Mouse (Mus musculus): Measurements from ENCODE around the gene Zfp296.
A peak's percentile ranks its signal among the peaks of the same experiment; 100 is the strongest.

Gene Zfp296

DNA sequence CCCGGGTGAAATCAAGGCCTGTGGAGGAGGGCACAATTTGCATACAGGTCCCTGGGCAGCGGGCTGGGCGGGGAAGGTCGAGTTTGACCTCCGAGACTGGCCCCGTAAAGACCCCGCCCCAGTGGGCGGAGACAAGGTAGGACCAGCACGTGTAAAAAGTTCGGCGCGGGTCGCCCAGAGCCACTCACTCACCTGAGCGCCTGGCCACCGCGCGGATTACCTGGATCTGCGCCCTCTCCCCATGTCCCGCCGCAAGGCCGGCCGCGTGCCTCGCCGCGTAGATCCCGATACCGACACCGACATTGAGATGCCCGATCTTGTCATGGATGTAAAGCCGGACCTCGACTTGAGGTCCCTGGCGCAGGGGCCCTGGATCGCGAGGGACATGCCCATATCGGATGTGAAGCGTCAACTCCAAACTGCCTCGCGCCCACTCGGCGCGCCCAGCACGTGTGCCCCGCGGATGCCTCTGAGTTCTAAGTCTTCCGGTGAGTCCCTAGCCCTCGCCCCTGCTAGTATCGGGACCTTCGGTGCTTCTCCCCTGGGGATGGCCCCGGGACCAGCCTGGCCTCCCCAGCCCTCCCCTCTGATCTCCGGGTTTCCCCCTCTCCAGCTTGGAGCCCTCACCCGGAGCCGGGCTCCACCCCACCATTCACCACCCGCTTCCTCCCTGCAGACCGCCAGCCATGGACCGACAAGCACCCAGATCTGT is at the start of gene Zfp296, which contains the start of gene Gemin7:
Zfp296 (plus strand) TSS at position 147 of the 712 bp plus-strand sequence.
Gemin7 (minus strand) TSS at position 455 of the 712 bp plus-strand sequence.
- DNase-seq (ENCODE audit: low spot score): no peak

DNA sequence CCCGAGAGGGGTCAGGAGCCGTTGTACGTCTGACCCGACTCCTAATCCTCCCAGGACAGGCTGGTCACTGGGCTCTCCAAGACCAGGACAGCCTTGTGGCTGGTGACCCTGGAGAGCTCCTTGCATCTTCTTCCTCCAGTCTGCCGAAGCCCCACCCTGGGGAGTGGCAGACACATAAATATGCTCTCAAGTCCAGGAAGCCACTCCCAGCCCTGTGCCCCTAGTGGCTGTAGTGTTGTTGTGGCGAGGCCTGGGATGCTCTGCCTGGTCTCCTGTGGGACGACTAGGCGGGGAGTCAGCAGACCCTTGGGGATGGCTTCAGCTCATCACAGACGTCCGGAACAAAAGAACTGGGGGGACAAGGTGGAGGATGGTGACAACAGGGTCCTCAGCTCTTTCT is 46.0 kb upstream of the Zfp296 start:
- no peak for DNase-seq (ENCODE audit: low spot score)

DNA sequence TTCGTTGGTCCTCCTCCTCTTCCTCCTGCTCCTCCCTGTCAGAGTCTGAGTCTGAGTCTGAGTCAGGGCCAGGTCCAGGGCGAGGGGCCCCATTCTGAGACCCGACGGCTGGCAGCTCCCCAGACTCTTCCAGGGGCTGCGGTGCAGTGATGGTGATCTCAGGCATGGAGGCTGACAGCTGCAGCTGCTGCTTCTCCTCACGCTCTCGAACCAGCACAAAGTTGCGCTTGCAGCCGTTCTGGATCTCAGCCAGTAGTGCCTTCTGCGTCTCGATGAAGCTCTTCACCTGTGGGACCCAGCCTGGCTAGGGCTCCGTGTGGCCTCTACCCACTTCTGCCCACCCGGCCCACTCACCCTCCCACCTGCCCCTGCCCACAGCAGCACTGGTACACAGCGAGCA is 44.8 kb upstream of the Zfp296 start:
- no peak for DNase-seq (ENCODE audit: low spot score)

DNA sequence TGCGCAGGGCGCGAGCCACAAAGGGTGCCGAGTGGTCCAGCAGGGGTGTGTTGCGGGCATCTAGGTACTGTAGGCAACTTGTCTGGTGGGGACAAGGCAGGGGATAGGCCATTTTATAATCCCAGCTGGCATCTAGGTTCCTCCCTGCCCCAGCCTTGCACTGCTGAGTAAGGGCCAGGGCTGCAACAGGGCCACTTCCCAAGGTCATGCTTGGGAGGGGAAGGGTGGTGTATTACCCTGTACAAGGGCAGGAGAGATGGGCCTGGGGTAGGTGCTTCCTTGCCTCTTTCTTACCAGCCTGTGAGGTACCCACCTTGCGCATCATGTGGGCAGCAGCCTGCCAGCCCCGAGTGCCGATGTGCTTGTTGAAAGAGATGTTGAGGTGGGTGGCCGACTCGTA is 42.4 kb upstream of the Zfp296 start:
- DNase-seq (ENCODE audit: low spot score): no peak

DNA sequence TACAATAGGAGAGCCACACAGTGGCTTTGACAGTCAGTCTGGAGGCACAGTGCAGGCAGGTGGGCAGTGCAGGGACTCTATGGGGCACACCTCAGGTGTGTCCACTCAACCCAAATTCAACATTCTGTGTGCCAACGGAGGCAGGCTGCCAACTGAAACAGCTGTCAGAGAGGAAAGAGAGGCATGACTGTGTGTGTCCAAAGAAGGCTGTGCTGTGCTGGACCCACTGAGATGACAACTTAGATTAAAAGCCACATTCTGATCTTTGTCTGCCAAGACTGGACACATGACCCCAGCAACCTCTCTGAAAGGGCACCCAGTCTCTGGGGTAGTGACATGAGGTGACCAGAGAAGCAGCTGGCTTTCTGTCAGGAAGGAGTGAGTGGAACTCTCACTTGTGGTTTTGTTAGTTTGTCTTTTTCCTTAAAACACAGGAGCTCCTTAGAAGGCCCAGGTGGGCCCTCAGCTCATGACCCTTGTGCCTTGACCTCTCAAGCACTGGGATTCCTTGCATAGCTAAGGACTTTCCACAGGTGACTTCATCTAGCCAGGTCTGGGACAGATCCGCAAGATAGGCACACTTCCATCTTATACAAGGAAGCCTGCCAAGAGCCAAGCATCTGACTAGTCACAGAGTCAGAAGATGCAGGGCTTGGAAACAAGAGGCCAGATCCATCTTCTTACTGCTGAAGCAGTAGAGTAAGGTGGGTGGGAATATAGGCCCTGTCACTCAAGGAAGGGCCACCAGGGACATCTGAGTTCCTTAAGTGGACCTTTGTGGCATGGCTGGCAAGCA is 36.1 kb upstream of the Zfp296 start:
- DNase-seq (ENCODE audit: low spot score): no peak

DNA sequence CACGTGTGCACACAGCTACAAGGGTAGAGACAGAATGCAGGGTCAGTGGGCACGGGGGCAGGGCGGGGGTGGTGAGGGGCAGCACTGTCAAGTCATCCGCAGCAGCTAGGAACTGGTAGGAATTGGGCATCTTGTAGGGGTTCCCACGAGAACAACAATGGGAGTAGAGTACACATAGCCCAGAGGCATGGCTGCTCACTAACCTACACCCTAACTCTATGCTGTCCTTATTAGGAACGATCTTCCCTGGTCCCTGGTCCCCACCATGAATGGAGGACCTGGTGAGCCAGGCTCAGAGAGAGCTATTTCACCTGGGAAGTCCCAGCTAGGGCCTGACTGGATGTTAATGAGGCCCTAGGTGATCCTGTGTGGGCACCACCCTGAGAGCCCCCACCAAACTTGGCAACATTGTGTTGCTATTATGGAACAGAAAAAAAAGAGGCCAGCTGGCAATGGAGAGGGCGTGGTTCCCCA is 35.4 kb upstream of the Zfp296 start:
- no peak for DNase-seq (ENCODE audit: low spot score)

DNA sequence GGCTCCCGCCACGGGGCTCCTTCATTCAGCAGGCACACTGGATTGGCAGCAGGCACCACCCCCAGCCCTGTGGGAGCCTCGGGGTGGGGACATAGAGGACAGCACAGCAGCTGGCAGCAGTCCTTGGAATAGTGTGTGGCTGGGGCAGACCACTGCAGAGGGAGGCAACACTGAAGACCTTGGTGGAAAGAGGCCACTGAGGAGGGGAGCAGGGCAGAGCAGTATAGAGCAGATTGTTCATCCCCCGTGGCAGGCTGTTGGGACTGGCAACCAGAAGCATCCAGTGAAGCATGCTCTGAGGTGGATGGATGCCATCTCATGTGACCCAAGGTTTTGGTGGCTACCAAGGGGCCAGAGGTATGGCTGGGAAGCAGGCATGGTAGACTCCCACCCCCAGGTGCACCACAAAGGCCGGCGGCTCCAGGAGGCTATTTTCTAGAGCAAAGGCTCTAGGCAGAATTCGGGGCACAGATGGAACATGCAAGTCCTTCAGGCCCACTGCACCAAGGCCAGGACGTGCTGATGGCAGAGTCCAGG is 34.9 kb upstream of the Zfp296 start:
- DNase-seq (ENCODE audit: low spot score): peak; percentile 43

DNA sequence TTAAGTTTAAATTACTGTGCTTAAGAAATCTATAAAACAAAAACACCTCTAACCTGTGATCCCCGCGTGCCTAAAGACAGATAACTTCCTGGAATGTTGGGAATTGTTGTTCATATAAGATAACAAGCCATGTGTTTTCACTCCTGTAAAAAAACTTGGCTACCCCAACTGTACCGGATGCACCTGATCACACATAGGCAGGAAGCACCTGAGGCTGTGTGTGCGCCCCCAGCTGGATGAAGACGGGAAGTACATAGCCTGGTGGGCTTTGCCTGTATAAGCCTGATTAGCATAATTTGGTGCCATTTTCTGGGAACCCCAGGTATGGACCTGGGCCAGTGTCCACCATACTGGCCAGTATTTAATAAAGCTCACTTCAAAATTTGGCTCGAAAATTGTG is 33.5 kb upstream of the Zfp296 start:
- DNase-seq (ENCODE audit: low spot score): no peak

DNA sequence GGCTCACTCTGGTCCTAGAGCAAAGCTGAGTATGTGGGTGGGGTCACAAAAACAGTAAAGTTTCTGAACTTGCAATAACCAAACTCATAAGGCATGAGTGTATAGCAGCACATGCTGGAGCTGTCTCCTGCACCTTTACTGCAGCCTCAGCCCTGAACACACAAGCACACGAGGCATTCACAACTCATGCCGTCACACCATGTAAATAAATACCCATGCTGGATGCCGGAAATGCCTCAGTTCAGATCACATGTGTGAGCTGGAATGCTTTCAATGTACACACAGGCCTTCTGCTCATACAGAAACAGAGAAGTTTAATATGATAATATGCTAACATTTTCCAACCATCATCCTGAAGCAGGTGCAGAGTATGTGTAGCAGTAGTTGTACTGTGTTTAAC is 31.1 kb upstream of the Zfp296 start:
- DNase-seq (ENCODE audit: low spot score): no peak

GRCm38 (mm10) chr7:19547344-19547969 is 29.6 kb upstream of the Zfp296 start:
- DNase-seq (ENCODE audit: low spot score): no peak

DNA sequence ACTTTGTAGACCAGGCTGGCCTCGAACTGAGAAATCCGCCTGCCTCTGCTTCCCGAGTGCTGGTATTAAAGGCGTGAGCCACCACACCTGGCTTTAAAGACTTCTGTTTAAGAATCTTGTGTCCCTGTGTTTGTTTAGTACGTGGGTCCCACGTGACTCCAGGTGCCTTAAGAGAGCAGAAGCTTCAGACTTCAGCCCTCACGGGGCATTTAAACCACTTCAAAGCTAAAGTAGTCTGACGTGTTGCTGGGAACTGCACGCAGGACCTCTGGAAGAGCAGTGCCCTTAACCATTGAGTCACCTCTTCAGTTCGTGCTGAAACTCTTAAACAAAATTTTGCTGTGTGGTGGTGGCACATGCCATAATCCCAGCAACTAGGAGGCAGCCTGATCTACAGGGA is 27.7 kb upstream of the Zfp296 start:
- DNase-seq (ENCODE audit: low spot score): no peak

DNA sequence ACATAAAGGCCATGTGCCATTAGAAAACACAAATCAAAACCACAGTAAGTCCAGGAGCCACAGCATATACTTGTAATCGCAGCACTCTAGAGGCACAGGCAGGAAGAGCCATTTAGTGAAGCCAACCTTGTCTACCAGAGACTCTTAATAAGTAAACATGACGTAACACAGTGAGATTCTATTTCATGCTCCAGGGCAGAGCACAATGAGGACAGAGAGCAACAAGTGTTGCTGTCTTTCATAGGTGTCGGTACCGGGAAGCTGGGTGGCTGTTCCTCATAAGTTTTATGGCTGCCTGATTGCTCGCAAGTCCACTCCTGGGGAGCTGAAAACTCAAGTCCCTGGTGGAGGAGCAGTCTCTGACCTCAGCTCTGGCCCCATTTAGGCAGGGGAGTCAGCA is 25.5 kb upstream of the Zfp296 start:
- DNase-seq (ENCODE audit: low spot score): no peak

GRCm38 (mm10) chr7:19552443-19552842 is 24.6 kb upstream of the Zfp296 start:
- no peak for DNase-seq (ENCODE audit: low spot score)

DNA sequence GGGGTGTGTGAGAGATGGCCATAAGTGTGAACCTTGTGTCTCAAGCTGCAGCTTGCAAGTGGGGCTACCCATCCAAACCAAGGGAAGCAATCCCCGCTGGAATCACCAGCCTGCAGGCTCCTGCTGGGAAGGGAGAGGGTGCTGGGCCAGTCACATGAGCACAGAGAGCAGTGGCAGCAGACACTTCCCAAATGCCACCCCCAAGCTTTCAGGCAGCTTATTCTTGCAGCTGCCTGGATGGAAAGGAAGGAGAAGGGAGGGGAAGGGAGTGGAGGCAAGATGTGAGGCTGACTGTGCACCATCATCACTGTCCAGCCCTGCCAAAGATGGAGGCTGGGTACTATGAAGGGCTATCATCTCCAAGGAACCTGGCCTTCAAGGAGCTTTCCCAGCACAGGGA is 22.9 kb upstream of the Zfp296 start:
- peak; percentile 46 for DNase-seq (ENCODE audit: low spot score)

DNA sequence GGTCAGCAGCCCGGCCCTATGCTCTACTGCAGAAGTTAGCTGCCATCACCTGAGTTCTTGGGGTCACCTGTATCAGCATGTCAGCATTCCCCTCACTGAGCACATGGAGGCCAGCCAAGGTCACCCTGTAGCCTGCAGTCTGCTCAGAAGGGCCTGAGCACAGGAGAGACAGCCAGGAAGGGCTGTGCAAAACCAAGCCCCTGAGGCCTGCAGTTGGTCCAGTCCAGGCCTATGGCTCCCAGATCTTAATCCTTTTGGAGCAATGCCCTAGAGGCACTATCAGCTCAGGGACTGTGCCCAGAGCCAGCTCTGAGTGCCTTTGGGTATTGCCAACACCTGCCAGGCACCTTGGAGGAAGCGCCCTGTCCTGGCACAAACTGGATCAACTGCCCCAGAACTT is 20.0 kb upstream of the Zfp296 start:
- no peak for DNase-seq (ENCODE audit: low spot score)

GRCm38 (mm10) chr7:19557982-19558900 is 18.8 kb upstream of the Zfp296 start:
- DNase-seq (ENCODE audit: low spot score): no peak

DNA sequence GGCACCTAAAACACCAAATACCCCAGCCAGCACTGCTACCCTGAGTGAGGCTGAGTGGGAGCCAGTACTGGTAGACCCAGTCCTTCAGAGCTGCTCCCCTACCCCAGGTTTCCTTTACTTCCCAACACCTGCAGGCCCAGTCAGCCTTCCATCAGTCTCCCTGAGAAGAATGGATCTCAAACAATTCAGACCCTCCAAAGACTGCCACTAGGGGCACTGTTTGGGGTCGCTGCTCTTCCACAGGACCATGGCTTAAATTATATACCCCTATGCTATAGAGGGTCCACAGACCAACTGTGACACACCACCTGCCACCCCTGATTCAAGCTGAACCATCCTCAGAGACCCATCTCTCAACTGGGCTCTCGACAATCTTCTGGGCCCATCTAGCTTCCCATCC is 18.1 kb upstream of the Zfp296 start:
- no peak for DNase-seq (ENCODE audit: low spot score)

- DNase-seq (ENCODE audit: low spot score): no peak
Observed at GRCm38 (mm10) chr7:19560491-19561260, 16.4 kb upstream of the Zfp296 start.

GRCm38 (mm10) chr7:19561431-19561764 is 15.7 kb upstream of the Zfp296 start:
- no peak for DNase-seq (ENCODE audit: low spot score)

DNA sequence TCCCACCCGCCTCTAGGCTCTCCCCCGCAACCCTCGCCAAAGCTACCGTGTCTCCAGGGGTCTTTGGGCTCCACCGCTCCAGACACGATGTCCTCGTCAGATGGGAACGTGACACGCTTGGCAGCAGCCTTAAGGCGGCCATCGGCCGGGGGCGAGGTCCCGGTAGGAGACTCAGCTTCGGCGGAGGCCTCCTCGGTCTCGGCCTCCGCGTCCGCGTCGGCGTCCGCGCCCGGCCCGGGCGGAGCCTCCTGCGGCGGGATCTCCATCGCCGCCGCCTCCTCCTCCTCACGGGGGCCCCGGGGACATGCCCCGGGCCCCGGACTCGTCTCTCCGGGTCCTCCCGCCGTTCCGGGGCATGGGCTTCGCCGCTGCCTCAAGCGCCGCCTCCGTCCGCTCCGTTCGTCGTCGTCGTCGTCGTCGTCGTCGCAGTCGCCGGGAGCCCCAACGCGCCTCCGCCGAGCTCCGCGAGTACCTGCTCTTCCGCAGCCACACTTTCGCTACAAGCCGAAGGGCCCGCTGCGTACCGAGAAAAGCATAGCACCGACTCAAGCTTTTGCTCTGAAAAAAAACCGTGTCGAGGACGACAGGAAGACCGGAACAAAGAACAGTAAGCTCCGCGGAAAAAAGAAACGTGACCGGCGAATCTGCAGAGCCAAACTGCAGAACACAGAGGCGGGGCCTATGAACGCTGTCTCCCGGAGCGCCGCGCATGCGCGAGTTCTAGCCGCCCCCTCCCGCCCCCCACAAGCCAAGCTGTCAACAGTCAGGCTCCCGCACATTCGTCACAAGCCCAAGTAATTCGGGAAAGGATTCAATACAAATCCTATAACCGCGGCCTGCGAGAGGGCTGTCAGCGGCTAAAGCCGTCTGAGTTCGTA is 15.1 kb upstream of the Zfp296 start:
- peak; percentile 88 for DNase-seq (ENCODE audit: low spot score)

Data from layer of hippocampus, adult 11-12 months (tissue).